Mouse (Mus musculus) lung, postnatal 25 days (tissue): ENCODE measurements at regions not wholly inside any gene's neighbourhood (a gene's known extent, or its start where the extent isn't known, plus 50 kb on each side); places are given as distances from the start of the nearest gene placed in this dataset.
A peak's percentile ranks its signal among the peaks of the same experiment; 100 is the strongest.

Experiments used
- DNase-seq: peaks from one replicate; pipeline ENCODE4 v3.0.0; 2022; ENCODE audit warnings: low spot score

DNA sequence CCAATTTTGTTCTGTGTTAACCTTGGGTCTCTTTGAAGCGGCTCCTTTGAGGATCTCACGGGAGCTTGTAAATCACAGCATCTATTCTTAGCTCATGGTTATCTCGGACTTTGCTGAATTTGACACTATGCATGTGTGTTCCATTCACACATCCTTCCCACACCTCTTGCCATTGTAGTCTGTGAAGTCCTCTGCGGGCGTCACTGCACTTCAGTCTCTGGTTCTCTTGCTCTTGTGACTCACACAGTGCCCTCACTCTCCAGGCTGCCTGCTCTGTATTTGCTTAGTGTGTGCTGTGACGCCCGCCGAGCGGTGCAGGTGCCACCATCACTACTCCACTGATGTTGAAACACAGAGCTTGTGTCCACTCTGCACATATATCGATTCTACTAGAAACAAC is 1271.2 kb downstream of the Synb start:
- no peak for DNase-seq

GRCm38 (mm10) chr14:68021240-68021639 is 1272.9 kb downstream of the Synb start:
- no peak for DNase-seq

DNA sequence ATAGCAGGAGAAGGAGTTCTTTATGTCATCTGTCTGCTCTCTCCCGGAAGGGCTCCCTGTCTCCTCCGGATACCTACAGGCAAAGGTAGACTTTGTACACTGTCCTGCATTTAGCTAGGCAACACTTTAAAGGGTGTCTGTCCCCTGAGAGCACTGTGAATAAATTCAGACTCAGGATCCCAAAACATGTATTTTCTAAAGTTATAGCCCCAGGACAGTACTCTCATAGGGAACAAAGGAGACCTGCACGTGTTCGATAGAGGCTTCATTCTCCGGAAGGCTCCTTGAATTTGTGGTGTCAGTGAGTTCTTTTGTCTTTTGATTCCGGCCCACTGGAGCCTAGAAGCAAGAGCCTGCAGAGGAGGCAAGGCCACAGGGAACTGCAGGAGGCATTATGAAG is 1273.3 kb downstream of the Synb start:
- DNase-seq: no peak

GRCm38 (mm10) chr14:68018686-68019085 is 1275.4 kb downstream of the Synb start:
- DNase-seq: no peak

GRCm38 (mm10) chr14:67996790-67997417 is 1297.2 kb downstream of the Synb start:
- no peak for DNase-seq

GRCm38 (mm10) chr14:67993611-67994051 is 1300.5 kb downstream of the Synb start:
- DNase-seq: no peak

GRCm38 (mm10) chr14:67993142-67993541 is 1301.0 kb downstream of the Synb start:
- peak; percentile 29 for DNase-seq

DNA sequence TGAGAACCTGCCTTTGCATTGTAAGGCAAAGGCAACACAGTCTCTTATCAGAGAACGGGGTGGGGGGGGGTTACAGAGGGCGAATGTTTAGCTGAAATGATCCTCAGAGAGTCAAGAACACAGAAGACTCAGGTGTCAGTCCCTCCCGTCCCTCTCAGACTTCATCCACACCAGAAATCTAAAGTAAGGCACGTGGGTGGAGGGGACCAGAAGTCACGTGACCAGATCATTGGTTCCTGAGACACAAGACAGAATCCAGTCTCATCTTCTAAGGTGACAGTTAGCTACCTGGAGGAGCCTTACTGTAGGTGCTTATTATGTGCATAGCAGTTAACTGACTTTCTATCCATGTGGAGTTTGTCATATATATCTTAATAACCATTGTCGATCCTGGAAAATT is 1302.0 kb downstream of the Synb start:
- DNase-seq: no peak

DNA sequence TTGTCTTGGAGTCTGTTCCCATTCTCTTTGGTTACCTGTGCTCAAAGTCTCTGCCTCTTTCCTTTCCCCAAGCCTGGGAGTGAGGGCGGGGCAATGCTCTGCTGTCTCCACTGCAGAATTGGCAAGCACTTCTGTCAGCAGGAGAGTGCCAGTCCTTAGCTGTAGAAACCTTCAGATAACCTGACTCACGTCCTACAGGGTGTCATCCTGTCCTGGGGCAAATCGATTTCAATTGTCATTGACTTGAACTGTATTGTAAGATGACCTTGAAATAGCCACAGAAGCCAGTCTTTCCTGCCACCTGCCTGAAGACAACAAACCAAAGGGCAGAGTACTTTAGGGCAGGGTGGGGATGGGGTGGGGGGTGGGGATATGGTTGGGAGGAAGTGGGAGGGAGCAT is 1303.8 kb downstream of the Synb start:
- no peak for DNase-seq
